Mouse (Mus musculus) megakaryocyte-erythroid progenitor cell, adult 5-6 weeks (primary cell): ENCODE data around the gene Tmem179b. TPM values are rescaled to one million over a fixed set of nuclear protein-coding genes. Genes with fewer than 3 reads are reported as not detected.

Experiments used
- ATAC-seq: replicated peaks from 2 replicates; pipeline ENCODE4 v1.8.0; 2016; ENCODE audit warnings: mild to moderate bottlenecking, inconsistent platforms; ENCODE audit not compliant: severe bottlenecking, poor library complexity, low FRiP score, low TSS enrichment
- total RNA-seq, 2 experiments: library from RNA; stranded (forward) in 1 of 2; stranded (reverse) in 1 of 2; fragments of 200-1000, 215-1000 nt in 1 of 2; fragments of >200 nt in 1 of 2; fragmentation: Nextera tagmentation in 1 of 2; gene quantifications; 2 replicates each; pipeline ENCODE4 v1.2.3; 2014 to 2017

Gene Tmem179b
- total RNA-seq (2014; fragmentation: Nextera tagmentation), result 104 and 114 TPM in 2 replicates
- total RNA-seq (2017), result 31.2 and 54.7 TPM in 2 replicates

GRCm38 (mm10) chr19:8774086-8774835 is at the start of gene Tmem179b:
Gene Tmem179b (minus strand): TSS chr19:8774467.
- peak; percentile 64 for ATAC-seq

GRCm38 (mm10) chr19:8822696-8823095 is 48.4 kb upstream of the Tmem179b start:
- ATAC-seq, result no peak

- ATAC-seq, result no peak
Measured at GRCm38 (mm10) chr19:8821146-8821545, 46.9 kb upstream of the Tmem179b start.

- no peak for ATAC-seq
Measured at GRCm38 (mm10) chr19:8820424-8820956, 46.2 kb upstream of the Tmem179b start.

GRCm38 (mm10) chr19:8819596-8820423 is 45.5 kb upstream of the Tmem179b start, which contains the start of gene Hnrnpul2:
Gene Hnrnpul2 (plus strand): TSS chr19:8820010.
- ATAC-seq, result peak; percentile 90

GRCm38 (mm10) chr19:8818801-8819595 is 44.7 kb upstream of the Tmem179b start, which contains the start of gene Ttc9c:
Gene Ttc9c (minus strand): TSS chr19:8819333.
- ATAC-seq, result peak; percentile 82

GRCm38 (mm10) chr19:8818301-8818798 is 44.1 kb upstream of the Tmem179b start:
- ATAC-seq, result no peak

- no peak for ATAC-seq
Measured at GRCm38 (mm10) chr19:8817001-8817400, 42.7 kb upstream of the Tmem179b start.

- ATAC-seq, result no peak
Measured at GRCm38 (mm10) chr19:8815812-8816211, 41.5 kb upstream of the Tmem179b start.

- ATAC-seq, result no peak
Measured at GRCm38 (mm10) chr19:8806810-8807209, 32.5 kb upstream of the Tmem179b start.

GRCm38 (mm10) chr19:8803879-8804660 is 29.8 kb upstream of the Tmem179b start:
- no peak for ATAC-seq

- ATAC-seq, result no peak
Measured at GRCm38 (mm10) chr19:8803204-8803780, 29.0 kb upstream of the Tmem179b start.

- peak; percentile 95 for ATAC-seq
Measured at GRCm38 (mm10) chr19:8802130-8802821, 28.0 kb upstream of the Tmem179b start, which contains the start of gene Zbtb3. Gene Zbtb3 (plus strand): TSS chr19:8802555.

GRCm38 (mm10) chr19:8798947-8799315 is 24.7 kb upstream of the Tmem179b start:
- no peak for ATAC-seq

- peak; percentile 78 for ATAC-seq
Measured at GRCm38 (mm10) chr19:8798264-8798946, 24.1 kb upstream of the Tmem179b start, which contains the start of gene Polr2g. Gene Polr2g (minus strand): TSS chr19:8798577.

- ATAC-seq, result no peak
Measured at GRCm38 (mm10) chr19:8790171-8790570, 15.9 kb upstream of the Tmem179b start.

- no peak for ATAC-seq
Measured at GRCm38 (mm10) chr19:8789171-8789570, 14.9 kb upstream of the Tmem179b start.
